Mouse (Mus musculus): Measurements from ENCODE around the gene Kif26b.

Gene Kif26b

GRCm38 (mm10) chr1:178542415-178542814 is 13.5 kb downstream of the Kif26b start:
- no peak for DNase-seq (ENCODE audit: low read depth)

- no peak for DNase-seq (ENCODE audit: low read depth)
Observed at GRCm38 (mm10) chr1:178542990-178543944, 14.3 kb downstream of the Kif26b start.

- peak; percentile 20 for DNase-seq (ENCODE audit: low read depth)
Observed at GRCm38 (mm10) chr1:178544585-178544984, 15.7 kb downstream of the Kif26b start.

- no peak for DNase-seq (ENCODE audit: low read depth)
Observed at GRCm38 (mm10) chr1:178549576-178549975, 20.7 kb downstream of the Kif26b start.

GRCm38 (mm10) chr1:178550477-178551047 is 21.6 kb downstream of the Kif26b start:
- DNase-seq (ENCODE audit: low read depth): no peak

- no peak for DNase-seq (ENCODE audit: low read depth)
Observed at GRCm38 (mm10) chr1:178552278-178552897, 23.5 kb downstream of the Kif26b start.

GRCm38 (mm10) chr1:178552898-178553284 is 24.0 kb downstream of the Kif26b start:
- DNase-seq (ENCODE audit: low read depth): no peak

GRCm38 (mm10) chr1:178556226-178556625 is 27.3 kb downstream of the Kif26b start:
- no peak for DNase-seq (ENCODE audit: low read depth)

GRCm38 (mm10) chr1:178560043-178560442 is 31.1 kb downstream of the Kif26b start:
- DNase-seq (ENCODE audit: low read depth): no peak

GRCm38 (mm10) chr1:178563834-178564233 is 34.9 kb downstream of the Kif26b start:
- no peak for DNase-seq (ENCODE audit: low read depth)

GRCm38 (mm10) chr1:178564800-178565199 is 35.9 kb downstream of the Kif26b start:
- no peak for DNase-seq (ENCODE audit: low read depth)

GRCm38 (mm10) chr1:178568551-178569545 is 39.9 kb downstream of the Kif26b start:
- DNase-seq (ENCODE audit: low read depth): no peak

- DNase-seq (ENCODE audit: low read depth): no peak
Observed at GRCm38 (mm10) chr1:178571009-178571408, 42.1 kb downstream of the Kif26b start.

- no peak for DNase-seq (ENCODE audit: low read depth)
Observed at GRCm38 (mm10) chr1:178571885-178572444, 43.0 kb downstream of the Kif26b start.

GRCm38 (mm10) chr1:178573406-178574032 is 44.6 kb downstream of the Kif26b start:
- no peak for DNase-seq (ENCODE audit: low read depth)

- DNase-seq (ENCODE audit: low read depth): no peak
Observed at GRCm38 (mm10) chr1:178575706-178576105, 46.8 kb downstream of the Kif26b start.

GRCm38 (mm10) chr1:178576926-178577325 is 48.0 kb downstream of the Kif26b start:
- no peak for DNase-seq (ENCODE audit: low read depth)

- DNase-seq (ENCODE audit: low read depth): no peak
Observed at GRCm38 (mm10) chr1:178585366-178586020, 56.6 kb downstream of the Kif26b start.

GRCm38 (mm10) chr1:178590229-178591171 is 61.6 kb downstream of the Kif26b start:
- no peak for DNase-seq (ENCODE audit: low read depth)

All from c-Kit-positive CD71-positive TER-119-negative erythroid progenitor cells, embryonic 14.5 days (primary cell).